Mouse (Mus musculus): ENCODE results near the gene Celsr3. TPM values are rescaled to one million over a fixed set of nuclear protein-coding genes. Genes with fewer than 3 reads are reported as not detected.
A peak's percentile ranks its signal among the peaks of the same experiment; 100 is the strongest.

Gene Celsr3
- total and polyA plus RNA-seq, 2 experiments, result not detected

- Histone ChIP-seq H3K27me3 (ENCODE audit: control insufficient read depth, insufficient read depth, low read length) (peaks cover 3% of the 10 kb centered on the region; the same call in 1 of the 2 replicates), H3K27ac (replicated peaks; ENCODE audit: insufficient read depth, low read depth, low read length) (no peak overlapping the region), H3K79me2 (ENCODE audit: control insufficient read depth, insufficient read depth, low read length) (no peaks in the 10 kb centered on the region), H3K9ac (ENCODE audit: low read depth, low read length) (no peak overlapping the region), H3K36me3 (ENCODE audit: control insufficient read depth, insufficient read depth, low read length) (no peaks in the 10 kb centered on the region; the same call in 1 of the 2 replicates), H3K4me1 (ENCODE audit: control insufficient read depth, insufficient read depth, low read length) (no peaks in the 10 kb centered on the region), H3K4me3 (ENCODE audit: insufficient read depth, low read depth, low read length) (no peak overlapping the region)
- WGBS, result 62% methylated on average over 3 of the region's 3 CpGs
- no peak for TF ChIP-seq POLR2A (IDR thresholded peaks at IDR 0.05; ENCODE audit: extremely low read depth, insufficient read depth, low read length)
- TF ChIP-seq CTCF (IDR thresholded peaks at IDR 0.05; ENCODE audit: low read depth, low read length), result peak; percentile 71
- no peak for DNase-seq (ENCODE audit: extremely low read depth, low read depth, low spot score)
Observed at GRCm38 (mm10) chr9:108819495-108819894, 6.6 kb upstream of the Celsr3 start.

GRCm38 (mm10) chr9:108820077-108820476, 6.0 kb upstream of the Celsr3 start:
- WGBS, result 57% methylated on average over 5 of the region's 5 CpGs
- peak; percentile 55 for DNase-seq (ENCODE audit: extremely low read depth, low read depth, low spot score)
- no peak overlapping the region for H3K27ac ChIP-seq (replicated peaks; ENCODE audit: insufficient read depth, low read depth, low read length)
- H3K36me3 ChIP-seq (ENCODE audit: control insufficient read depth, insufficient read depth, low read length), result no peaks in the 10 kb centered on the region
- H3K27me3 ChIP-seq (ENCODE audit: control insufficient read depth, insufficient read depth, low read length), result peaks cover 8% of the 10 kb centered on the region; the same call in 1 of the 2 replicates
- H3K4me3 ChIP-seq (ENCODE audit: insufficient read depth, low read depth, low read length), result no peak overlapping the region
- H3K79me2 ChIP-seq (ENCODE audit: control insufficient read depth, insufficient read depth, low read length), result no peaks in the 10 kb centered on the region
- no peaks in the 10 kb centered on the region for H3K4me1 ChIP-seq (ENCODE audit: control insufficient read depth, insufficient read depth, low read length)
- H3K9ac ChIP-seq (ENCODE audit: low read depth, low read length), result no peak overlapping the region
- TF ChIP-seq POLR2A (IDR thresholded peaks at IDR 0.05; ENCODE audit: extremely low read depth, insufficient read depth, low read length) (no peak), CTCF (IDR thresholded peaks at IDR 0.05; ENCODE audit: low read depth, low read length) (no peak)

GRCm38 (mm10) chr9:108824144-108824685, 1.9 kb upstream of the Celsr3 start:
- H3K79me2 ChIP-seq (ENCODE audit: control insufficient read depth, insufficient read depth, low read length), result no peaks in the 10 kb centered on the region
- H3K4me3 ChIP-seq (ENCODE audit: insufficient read depth, low read depth, low read length), result no peak overlapping the region
- WGBS, result 10% methylated on average over 25 of the region's 25 CpGs
- no peak overlapping the region for H3K27ac ChIP-seq (replicated peaks; ENCODE audit: insufficient read depth, low read depth, low read length)
- peaks cover 28% of the 10 kb centered on the region for H3K27me3 ChIP-seq (ENCODE audit: control insufficient read depth, insufficient read depth, low read length)
- DNase-seq (ENCODE audit: extremely low read depth, low read depth, low spot score), result no peak
- H3K4me1 ChIP-seq (ENCODE audit: control insufficient read depth, insufficient read depth, low read length), result peaks cover 4% of the 10 kb centered on the region; the same call in 1 of the 2 replicates
- no peaks in the 10 kb centered on the region for H3K36me3 ChIP-seq (ENCODE audit: control insufficient read depth, insufficient read depth, low read length)
- H3K9ac ChIP-seq (ENCODE audit: low read depth, low read length), result no peak overlapping the region
- TF ChIP-seq POLR2A (IDR thresholded peaks at IDR 0.05; ENCODE audit: extremely low read depth, insufficient read depth, low read length) (no peak), CTCF (IDR thresholded peaks at IDR 0.05; ENCODE audit: low read depth, low read length) (no peak)

GRCm38 (mm10) chr9:108824755-108825413, 1.2 kb upstream of the Celsr3 start:
- H3K9ac ChIP-seq (ENCODE audit: low read depth, low read length), result no peak overlapping the region
- WGBS, result 4% methylated on average over 31 of the region's 31 CpGs
- H3K27me3 ChIP-seq (ENCODE audit: control insufficient read depth, insufficient read depth, low read length), result peaks cover 28% of the 10 kb centered on the region
- DNase-seq (ENCODE audit: extremely low read depth, low read depth, low spot score), result no peak
- no peaks in the 10 kb centered on the region for H3K36me3 ChIP-seq (ENCODE audit: control insufficient read depth, insufficient read depth, low read length)
- no peak overlapping the region for H3K4me3 ChIP-seq (ENCODE audit: insufficient read depth, low read depth, low read length)
- peaks cover 4% of the 10 kb centered on the region; the same call in 1 of the 2 replicates for H3K4me1 ChIP-seq (ENCODE audit: control insufficient read depth, insufficient read depth, low read length)
- no peaks in the 10 kb centered on the region for H3K79me2 ChIP-seq (ENCODE audit: control insufficient read depth, insufficient read depth, low read length)
- H3K27ac ChIP-seq (replicated peaks; ENCODE audit: insufficient read depth, low read depth, low read length), result no peak overlapping the region
- TF ChIP-seq POLR2A (IDR thresholded peaks at IDR 0.05; ENCODE audit: extremely low read depth, insufficient read depth, low read length), result no peak
- TF ChIP-seq CTCF (IDR thresholded peaks at IDR 0.05; ENCODE audit: low read depth, low read length), result no peak

GRCm38 (mm10) chr9:108826700-108827340, 700 bp downstream of the Celsr3 start:
- H3K79me2 ChIP-seq (ENCODE audit: control insufficient read depth, insufficient read depth, low read length), result no peaks in the 10 kb centered on the region
- peak overlapping the region; percentile 40; the same call in 1 of the 2 replicates for H3K4me3 ChIP-seq (ENCODE audit: insufficient read depth, low read depth, low read length)
- no peak overlapping the region for H3K27ac ChIP-seq (replicated peaks; ENCODE audit: insufficient read depth, low read depth, low read length)
- peaks cover 8% of the 10 kb centered on the region; the same call in 1 of the 2 replicates for H3K4me1 ChIP-seq (ENCODE audit: control insufficient read depth, insufficient read depth, low read length)
- TF ChIP-seq POLR2A (IDR thresholded peaks at IDR 0.05; ENCODE audit: extremely low read depth, insufficient read depth, low read length) (no peak), CTCF (IDR thresholded peaks at IDR 0.05; ENCODE audit: low read depth, low read length) (peak; percentile 50)
- no peaks in the 10 kb centered on the region for H3K36me3 ChIP-seq (ENCODE audit: control insufficient read depth, insufficient read depth, low read length)
- peaks cover 32% of the 10 kb centered on the region for H3K27me3 ChIP-seq (ENCODE audit: control insufficient read depth, insufficient read depth, low read length)
- DNase-seq (ENCODE audit: extremely low read depth, low read depth, low spot score), result no peak
- H3K9ac ChIP-seq (ENCODE audit: low read depth, low read length), result no peak overlapping the region
- 3% methylated on average over 39 of the region's 39 CpGs for WGBS

Data from liver, adult 2 months (tissue).